Comparison of ENCODE assay signal across 12 mouse cellular contexts in the genomic region with DNA sequence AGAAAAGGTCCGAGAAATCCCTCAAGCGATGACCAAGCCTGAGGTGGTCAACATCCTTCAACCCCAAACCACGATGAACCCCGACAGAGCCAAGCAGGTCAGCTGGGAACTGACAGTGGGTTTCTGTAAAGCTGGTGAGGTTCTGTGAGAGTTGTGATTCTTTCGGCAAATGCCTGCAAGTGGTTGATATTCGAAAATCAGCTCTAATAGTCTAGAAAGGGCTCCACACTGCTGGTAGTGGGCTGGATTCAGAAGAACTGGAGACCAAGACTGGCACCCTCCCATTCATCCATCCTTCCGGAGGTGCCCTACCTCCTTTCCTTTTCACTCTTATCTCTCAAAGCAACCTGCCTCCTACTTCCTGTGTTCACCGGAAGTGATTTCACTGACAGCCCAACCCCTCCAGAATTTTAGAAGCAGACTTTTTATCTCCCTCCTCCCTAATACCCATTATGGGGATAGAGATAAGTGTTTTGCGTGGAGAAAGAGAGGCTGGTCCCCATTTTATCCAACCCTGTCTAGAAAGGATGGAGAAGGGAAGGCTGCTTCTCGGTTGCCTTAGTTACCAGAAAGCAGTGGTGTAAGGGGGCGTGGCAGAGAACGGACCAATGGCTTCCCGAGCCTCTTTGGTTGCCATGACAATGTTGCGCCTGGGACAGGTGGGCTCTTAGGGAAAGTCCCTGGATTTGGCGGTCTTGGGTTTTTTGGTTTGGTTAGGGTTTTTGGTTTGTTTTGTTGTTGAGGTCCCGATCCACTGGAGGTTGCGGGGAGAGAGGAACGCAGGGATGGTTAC. TPM values are rescaled to one million over a fixed set of nuclear protein-coding genes. Genes with fewer than 3 reads are reported as not detected.
DNase-seq lines count a peak whose midpoint lies in the region; ATAC-seq lines count a peak whose summit lies in the region.
"Had no signal": no experiment of that assay in that cellular context is flagged by ENCODE, and none has a peak within 500 bp of the region (broad histone marks: within the 10 kb centered on the region; RNA-seq: fewer than 3 reads in every experiment).

No protein-coding gene starts in this region.

- H3K4me2 ChIP-seq in forebrain, embryonic 11.5 days (ENCODE audit: low read depth, low read length, severe bottlenecking): peak overlapping the region; percentile 42

- H3K4me1 ChIP-seq in forebrain, embryonic 11.5 days (replicated peaks; ENCODE audit: control insufficient read depth, insufficient read depth, low read length): peaks cover 36% of the 10 kb centered on the region

- peak overlapping the region; percentile 27 for H3K9ac ChIP-seq in forebrain, embryonic 11.5 days (ENCODE audit: low read length)

- H3K36me3 ChIP-seq in forebrain, embryonic 11.5 days (ENCODE audit: control insufficient read depth, insufficient read depth, low read length): peaks cover 4% of the 10 kb centered on the region; the same call in 1 of the 2 replicates

- 15% methylated on average over 18 of the region's 18 CpGs for WGBS in forebrain, embryonic 11.5 days

- peak; percentile 52 for ATAC-seq in forebrain, embryonic 11.5 days (replicated peaks; ENCODE audit: low FRiP score)
- no peak for ATAC-seq in erythroblast, adult 5-6 weeks (replicated peaks; ENCODE audit: low FRiP score, poor library complexity, severe bottlenecking)

- H3K27ac ChIP-seq in forebrain, embryonic 11.5 days (ENCODE audit: low read depth, low read length): peak overlapping the region; percentile 95

- no peaks in the 10 kb centered on the region for H3K9me3 ChIP-seq in forebrain, embryonic 11.5 days (ENCODE audit: control insufficient read depth, low read length)

- H3K4me3 ChIP-seq in forebrain, embryonic 11.5 days (ENCODE audit: low read depth, low read length): peak overlapping the region; percentile 1; the same call in 1 of the 2 replicates

- peak; percentile 50 for DNase-seq in right cerebral cortex, postnatal 14 days
- DNase-seq in right cerebral cortex, adult 18-20 months: no peak
- peak; percentile 81 for DNase-seq in forebrain, embryonic 11.5 days (ENCODE audit: low spot score)
- DNase-seq in mesoderm, embryonic 11.5 days (ENCODE audit: low read depth, low spot score): peak; percentile 49
- DNase-seq in c-Kit-positive CD71-positive TER-119-positive erythroid progenitor cells, embryonic 14.5 days (ENCODE audit: low spot score): no peak
- no peak for DNase-seq in urinary bladder, adult 2 months (ENCODE audit: low spot score)
- no peak for DNase-seq in gastrocnemius, postnatal 4 days (ENCODE audit: low spot score in 2 of 2)
- DNase-seq: cerebellum, adult 8-10 months had no signal

- H3K27me3 ChIP-seq in forebrain, embryonic 11.5 days (ENCODE audit: control insufficient read depth, insufficient read depth, low read length): no peaks in the 10 kb centered on the region

RNA-seq across cellular contexts. Expression of gene Nova2, which starts 25.0 kb away (rescaled TPM):
- polyA plus RNA-seq in forebrain, embryonic 11.5 days (2014; fragmentation: Nextera tagmentation; extraction: Ambion mirVana): 6.9 and 8.3 TPM in 2 replicates
- polyA plus RNA-seq in urinary bladder, adult 2 months (2012; rRNA removed): 0.48 and 1.0 TPM in 2 replicates
- 1 to 10 TPM; 4.0 to 4.2 TPM for total RNA-seq in gastrocnemius, postnatal 4 days (2021)
- total RNA-seq in erythroblast, adult 5-6 weeks (2015; ENCODE audit: low replicate concordance): not detected in 2 replicates
- not detected in 2 replicates for total RNA-seq in erythroblast, adult 5-6 weeks (2017; ENCODE audit: low replicate concordance)

RNA-seq across cellular contexts. Expression of gene Nanos2, which starts 36.5 kb away (rescaled TPM):
- polyA plus RNA-seq in forebrain, embryonic 11.5 days (2014; fragmentation: Nextera tagmentation; extraction: Ambion mirVana): not detected in 2 replicates
- polyA plus RNA-seq in urinary bladder, adult 2 months (2012; rRNA removed): 0.04 TPM in 1 of 2 replicates, not detected in the other
- total RNA-seq in gastrocnemius, postnatal 4 days (2021): not detected
- not detected in 2 replicates for total RNA-seq in erythroblast, adult 5-6 weeks (2015; ENCODE audit: low replicate concordance)
- total RNA-seq in erythroblast, adult 5-6 weeks (2017; ENCODE audit: low replicate concordance): not detected in 2 replicates
- total RNA-seq: gastrocnemius, adult 8-10 months had no signal
- polyA plus RNA-seq: large intestine, adult 2 months; liver, embryonic 16.5 days had no signal

RNA-seq across cellular contexts. Expression of gene Mypop, which starts 40.3 kb away (rescaled TPM):
- polyA plus RNA-seq in forebrain, embryonic 11.5 days (2014; fragmentation: Nextera tagmentation; extraction: Ambion mirVana): 4.6 and 4.7 TPM in 2 replicates
- polyA plus RNA-seq in urinary bladder, adult 2 months (2012; rRNA removed): 7.5 and 9.5 TPM in 2 replicates
- 1 to 10 TPM; 3.2 to 3.7 TPM for total RNA-seq in gastrocnemius, postnatal 4 days (2021)
- total RNA-seq in erythroblast, adult 5-6 weeks (2015; ENCODE audit: low replicate concordance): not detected in 2 replicates
- 0.43 TPM in 1 of 2 replicates, not detected in the other for total RNA-seq in erythroblast, adult 5-6 weeks (2017; ENCODE audit: low replicate concordance)

RNA-seq across cellular contexts. Expression of gene Ccdc61, which starts 40.5 kb away (rescaled TPM):
- 32.2 and 32.6 TPM in 2 replicates for polyA plus RNA-seq in forebrain, embryonic 11.5 days (2014; fragmentation: Nextera tagmentation; extraction: Ambion mirVana)
- 26.9 and 31.4 TPM in 2 replicates for polyA plus RNA-seq in urinary bladder, adult 2 months (2012; rRNA removed)
- total RNA-seq in gastrocnemius, postnatal 4 days (2021): 10 to 100 TPM; 12.5 to 15.7 TPM
- 5.2 TPM in 1 of 2 replicates, not detected in the other for total RNA-seq in erythroblast, adult 5-6 weeks (2015; ENCODE audit: low replicate concordance)
- 5.8 and 16.9 TPM in 2 replicates for total RNA-seq in erythroblast, adult 5-6 weeks (2017; ENCODE audit: low replicate concordance)

RNA-seq across cellular contexts. Expression of gene Irf2bp1, which starts 53.1 kb away (rescaled TPM):
- 31.6 and 39.4 TPM in 2 replicates for polyA plus RNA-seq in forebrain, embryonic 11.5 days (2014; fragmentation: Nextera tagmentation; extraction: Ambion mirVana)
- polyA plus RNA-seq in urinary bladder, adult 2 months (2012; rRNA removed): 15.8 and 20.3 TPM in 2 replicates
- total RNA-seq in gastrocnemius, postnatal 4 days (2021): 10 to 100 TPM; 36.6 to 38.1 TPM
- total RNA-seq in erythroblast, adult 5-6 weeks (2015; ENCODE audit: low replicate concordance): 5.6 and 7.3 TPM in 2 replicates
- total RNA-seq in erythroblast, adult 5-6 weeks (2017; ENCODE audit: low replicate concordance): 0.77 and 3.9 TPM in 2 replicates

Comparison
In these comparisons a context has a peak if more than half of its experiments do, and no peak if none do; other contexts are left out.
1. DNase-seq: peak in right cerebral cortex, postnatal 14 days (single experiment), forebrain, embryonic 11.5 days (single experiment) and mesoderm, embryonic 11.5 days (single experiment); none in right cerebral cortex, adult 18-20 months (single experiment), c-Kit-positive CD71-positive TER-119-positive erythroid progenitor cells, embryonic 14.5 days (single experiment), urinary bladder, adult 2 months (single experiment) and gastrocnemius, postnatal 4 days (0 of 2).
2. RNA of gene Nova2, which starts 25.0 kb away (total RNA-seq): 4.0 to 4.2 TPM in gastrocnemius, postnatal 4 days; not detected in erythroblast, adult 5-6 weeks; every median in the first group is over 4 times any median in the second.